Mouse (Mus musculus): ENCODE results near the gene Soat2. TPM values are rescaled to one million over a fixed set of nuclear protein-coding genes. Genes with fewer than 3 reads are reported as not detected.

Gene Soat2
- polyA plus RNA-seq, 1 experiment from 2014 or later = 5.4 TPM

- WGBS = 38% methylated on average over 18 of the region's 18 CpGs
Measured at GRCm38 (mm10) chr15:102105764-102106730, 44.3 kb upstream of the Soat2 start.

GRCm38 (mm10) chr15:102106754-102107456, 43.4 kb upstream of the Soat2 start:
- no peak overlapping the region for H3K27ac ChIP-seq (ENCODE audit: low read length)
- WGBS = 31% methylated on average over 38 of the region's 38 CpGs
- H3K4me2 ChIP-seq (ENCODE audit: low read depth, low read length) = peak overlapping the region; percentile 51
- peaks cover 4% of the 10 kb centered on the region; the same call in 1 of the 2 replicates for H3K36me3 ChIP-seq (ENCODE audit: control insufficient read depth, insufficient read depth, low read length)
- peak overlapping the region; percentile 37 for H3K4me3 ChIP-seq (replicated peaks; ENCODE audit: low read length)
- no peaks in the 10 kb centered on the region for H3K9me3 ChIP-seq (replicated peaks; ENCODE audit: control insufficient read depth, low read length)
- H3K27me3 ChIP-seq (ENCODE audit: control insufficient read depth, insufficient read depth, low read length) = no peaks in the 10 kb centered on the region
- H3K9ac ChIP-seq (ENCODE audit: low read length) = no peak overlapping the region
- peaks cover 64% of the 10 kb centered on the region for H3K4me1 ChIP-seq (ENCODE audit: control insufficient read depth, insufficient read depth, low read length)
- no peak for ATAC-seq (ENCODE audit: insufficient read depth, low FRiP score)

More at GRCm38 (mm10) chr15:102105764-102106730, 44.3 kb upstream of the Soat2 start:
- Histone ChIP-seq H3K9ac (ENCODE audit: low read length) (peak overlapping the region; percentile 16; the same call in 1 of the 2 replicates), H3K9me3 (replicated peaks; ENCODE audit: control insufficient read depth, low read length) (no peaks in the 10 kb centered on the region), H3K27me3 (ENCODE audit: control insufficient read depth, insufficient read depth, low read length) (no peaks in the 10 kb centered on the region), H3K4me3 (replicated peaks; ENCODE audit: low read length) (no peak overlapping the region), H3K36me3 (ENCODE audit: control insufficient read depth, insufficient read depth, low read length) (no peaks in the 10 kb centered on the region; the same call in 1 of the 2 replicates), H3K27ac (ENCODE audit: low read length) (no peak overlapping the region), H3K4me1 (ENCODE audit: control insufficient read depth, insufficient read depth, low read length) (peaks cover 73% of the 10 kb centered on the region), H3K4me2 (ENCODE audit: low read depth, low read length) (peak overlapping the region; percentile 51)
- no peak for ATAC-seq (ENCODE audit: insufficient read depth, low FRiP score)

DNA sequence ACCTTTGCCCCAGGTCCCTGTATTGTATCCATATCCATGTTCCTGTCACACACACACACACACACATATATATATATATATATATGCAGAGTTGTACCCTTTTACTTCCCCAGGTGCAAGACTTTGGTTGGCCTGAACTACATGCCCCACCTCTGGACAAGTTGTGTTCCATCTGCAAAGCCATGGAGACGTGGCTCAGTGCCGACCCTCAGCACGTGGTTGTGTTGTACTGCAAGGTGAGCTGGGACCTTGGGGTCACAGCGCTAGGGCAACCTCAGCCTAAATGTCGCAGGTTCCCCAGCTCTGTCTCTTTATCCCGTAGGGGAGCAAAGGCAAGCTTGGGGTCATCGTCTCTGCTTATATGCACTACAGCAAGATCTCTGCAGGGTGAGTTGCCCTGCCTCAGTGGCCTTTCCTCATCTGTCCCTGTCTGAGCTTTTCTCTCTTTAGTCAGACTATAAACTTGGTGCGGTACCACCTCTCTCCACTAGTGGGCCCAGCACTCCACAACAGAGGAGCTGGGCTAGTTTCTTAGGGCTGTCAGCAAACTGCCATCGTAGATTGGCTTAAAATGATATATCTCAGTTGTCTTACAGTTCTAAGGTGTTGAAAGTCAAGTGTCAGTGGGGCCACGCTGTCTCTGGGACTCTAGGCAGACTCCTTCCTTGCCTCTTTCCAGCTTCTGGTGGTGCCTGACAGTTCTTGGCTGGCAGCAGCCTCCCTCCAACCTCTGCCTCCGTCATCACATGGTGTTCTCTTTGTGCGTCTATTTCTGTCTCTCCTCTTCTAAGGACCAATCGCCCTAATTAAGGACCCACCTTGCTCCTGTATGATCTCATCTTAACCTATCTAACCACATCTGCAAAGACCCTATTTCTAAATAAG, 42.4 kb upstream of the Soat2 start:
- ATAC-seq (ENCODE audit: insufficient read depth, low FRiP score) = no peak
- Histone ChIP-seq H3K4me2 (ENCODE audit: low read depth, low read length) (no peak overlapping the region), H3K9ac (ENCODE audit: low read length) (no peak overlapping the region)

GRCm38 (mm10) chr15:102108651-102109525, 41.4 kb upstream of the Soat2 start:
- Histone ChIP-seq H3K27me3 (ENCODE audit: control insufficient read depth, insufficient read depth, low read length) (no peaks in the 10 kb centered on the region), H3K4me3 (replicated peaks; ENCODE audit: low read length) (no peak overlapping the region), H3K9me3 (replicated peaks; ENCODE audit: control insufficient read depth, low read length) (no peaks in the 10 kb centered on the region), H3K4me1 (ENCODE audit: control insufficient read depth, insufficient read depth, low read length) (peaks cover 44% of the 10 kb centered on the region), H3K36me3 (ENCODE audit: control insufficient read depth, insufficient read depth, low read length) (peaks cover 7% of the 10 kb centered on the region), H3K9ac (ENCODE audit: low read length) (0 out of 2 replicates have a peak overlapping the region, but pooled peaks have one; percentile 22), H3K27ac (ENCODE audit: low read length) (no peak overlapping the region), H3K4me2 (ENCODE audit: low read depth, low read length) (no peak overlapping the region)
- ATAC-seq (ENCODE audit: insufficient read depth, low FRiP score) = peak; percentile 19; the same call in 1 of the 2 replicates
- 45% methylated on average over 18 of the region's 18 CpGs for WGBS

More for the DNA sequence above, 42.4 kb upstream of the Soat2 start:
- no peaks in the 10 kb centered on the region for H3K27me3 ChIP-seq (ENCODE audit: control insufficient read depth, insufficient read depth, low read length)
- peaks cover 54% of the 10 kb centered on the region for H3K4me1 ChIP-seq (ENCODE audit: control insufficient read depth, insufficient read depth, low read length)
- no peak overlapping the region for H3K4me3 ChIP-seq (replicated peaks; ENCODE audit: low read length)
- no peak overlapping the region for H3K27ac ChIP-seq (ENCODE audit: low read length)
- 38% methylated on average over 13 of the region's 13 CpGs for WGBS
- no peaks in the 10 kb centered on the region for H3K9me3 ChIP-seq (replicated peaks; ENCODE audit: control insufficient read depth, low read length)
- H3K36me3 ChIP-seq (ENCODE audit: control insufficient read depth, insufficient read depth, low read length) = peaks cover 5% of the 10 kb centered on the region

DNA sequence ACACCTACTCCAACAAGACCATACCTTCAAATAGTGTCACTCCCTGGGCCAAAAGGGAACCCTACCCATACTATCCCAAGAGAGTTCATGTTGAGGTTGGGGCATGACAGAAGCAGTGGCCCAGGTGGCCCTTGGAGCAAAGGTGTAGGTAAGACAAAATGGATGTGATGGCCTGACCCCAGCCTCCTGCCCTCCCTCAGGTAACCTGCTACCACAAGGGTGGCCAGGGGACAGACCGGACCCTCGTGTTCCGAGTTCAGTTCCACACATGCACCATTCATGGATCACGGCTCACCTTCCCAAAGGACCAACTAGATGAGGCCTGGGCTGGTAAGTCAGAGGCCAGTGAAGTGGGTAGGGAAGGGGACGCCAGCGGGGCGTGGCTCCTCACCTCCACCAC, 40.1 kb upstream of the Soat2 start:
- Histone ChIP-seq H3K4me3 (replicated peaks; ENCODE audit: low read length) (no peak overlapping the region), H3K9ac (ENCODE audit: low read length) (no peak overlapping the region), H3K4me2 (ENCODE audit: low read depth, low read length) (no peak overlapping the region), H3K36me3 (ENCODE audit: control insufficient read depth, insufficient read depth, low read length) (peaks cover 7% of the 10 kb centered on the region), H3K9me3 (replicated peaks; ENCODE audit: control insufficient read depth, low read length) (no peaks in the 10 kb centered on the region), H3K27ac (ENCODE audit: low read length) (no peak overlapping the region), H3K4me1 (ENCODE audit: control insufficient read depth, insufficient read depth, low read length) (peaks cover 32% of the 10 kb centered on the region), H3K27me3 (ENCODE audit: control insufficient read depth, insufficient read depth, low read length) (no peaks in the 10 kb centered on the region)
- 91% methylated on average over 7 of the region's 7 CpGs for WGBS
- no peak for ATAC-seq (ENCODE audit: insufficient read depth, low FRiP score)

DNA sequence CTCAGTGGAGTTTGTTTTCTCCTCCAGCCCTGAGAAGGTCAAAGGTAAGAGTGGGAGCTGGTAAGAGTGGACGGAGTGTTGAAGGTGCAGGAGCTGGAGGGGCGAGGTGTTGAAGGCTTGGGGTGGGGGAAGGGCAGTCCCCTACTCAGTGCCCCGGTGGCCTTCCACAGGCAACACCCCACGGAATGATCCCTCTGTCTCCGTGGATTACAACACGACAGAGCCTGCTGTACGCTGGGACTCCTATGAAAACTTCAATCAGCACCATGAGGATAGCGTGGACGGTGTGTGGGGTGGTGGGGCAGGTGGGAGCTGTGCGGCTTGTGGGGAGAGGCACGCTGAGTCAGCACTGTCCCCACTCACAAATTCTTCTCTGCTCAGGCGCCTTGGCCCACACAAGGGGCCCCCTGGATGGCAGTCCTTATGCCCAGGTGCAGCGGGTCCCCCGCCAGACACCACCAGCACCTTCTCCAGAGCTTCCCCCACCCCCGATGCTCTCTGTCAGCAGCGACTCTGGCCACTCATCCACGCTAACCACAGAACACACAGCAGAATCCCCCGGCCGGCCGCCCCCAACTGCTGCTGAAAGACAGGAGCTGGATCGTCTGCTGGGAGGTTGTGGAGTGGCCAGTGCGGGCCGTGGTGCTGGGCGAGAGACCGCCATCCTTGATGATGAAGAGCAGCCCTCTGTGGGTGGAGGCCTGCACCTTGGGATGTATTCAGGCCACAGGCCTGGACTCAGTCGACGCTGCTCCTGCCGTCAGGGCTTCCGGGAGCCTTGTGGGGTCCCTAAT, 39.4 kb upstream of the Soat2 start:
- Histone ChIP-seq H3K4me2 (ENCODE audit: low read depth, low read length) (no peak overlapping the region), H3K36me3 (ENCODE audit: control insufficient read depth, insufficient read depth, low read length) (peaks cover 7% of the 10 kb centered on the region), H3K9me3 (replicated peaks; ENCODE audit: control insufficient read depth, low read length) (no peaks in the 10 kb centered on the region), H3K4me3 (replicated peaks; ENCODE audit: low read length) (no peak overlapping the region), H3K27ac (ENCODE audit: low read length) (no peak overlapping the region), H3K4me1 (ENCODE audit: control insufficient read depth, insufficient read depth, low read length) (peaks cover 30% of the 10 kb centered on the region), H3K9ac (ENCODE audit: low read length) (no peak overlapping the region), H3K27me3 (ENCODE audit: control insufficient read depth, insufficient read depth, low read length) (no peaks in the 10 kb centered on the region)
- 72% methylated on average over 29 of the region's 29 CpGs for WGBS
- ATAC-seq (ENCODE audit: insufficient read depth, low FRiP score) = no peak

DNA sequence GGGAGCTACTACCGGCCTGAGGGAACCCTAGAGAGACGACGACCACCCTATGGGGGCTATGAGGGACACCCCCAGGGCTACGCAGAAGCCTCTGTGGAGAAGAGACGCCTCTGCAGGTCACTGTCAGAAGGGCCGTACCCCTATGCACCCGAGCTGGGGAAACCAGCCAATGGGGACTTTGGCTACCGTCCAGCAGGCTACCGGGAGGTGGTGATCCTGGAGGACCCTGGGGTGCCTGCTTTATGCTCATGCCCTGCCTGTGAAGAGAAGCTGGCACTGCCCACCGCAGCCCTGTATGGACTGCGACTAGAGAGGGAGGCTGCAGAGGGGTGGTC, 38.9 kb upstream of the Soat2 start:
- no peak for ATAC-seq (ENCODE audit: insufficient read depth, low FRiP score)
- Histone ChIP-seq H3K36me3 (ENCODE audit: control insufficient read depth, insufficient read depth, low read length) (peaks cover 7% of the 10 kb centered on the region), H3K4me2 (ENCODE audit: low read depth, low read length) (no peak overlapping the region), H3K27ac (ENCODE audit: low read length) (no peak overlapping the region), H3K9me3 (replicated peaks; ENCODE audit: control insufficient read depth, low read length) (no peaks in the 10 kb centered on the region), H3K4me3 (replicated peaks; ENCODE audit: low read length) (no peak overlapping the region), H3K27me3 (ENCODE audit: control insufficient read depth, insufficient read depth, low read length) (no peaks in the 10 kb centered on the region), H3K9ac (ENCODE audit: low read length) (no peak overlapping the region), H3K4me1 (ENCODE audit: control insufficient read depth, insufficient read depth, low read length) (peaks cover 26% of the 10 kb centered on the region)
- WGBS = 81% methylated on average over 11 of the region's 11 CpGs
